Mouse (Mus musculus) MEL (cell line): ENCODE data around the gene Rffl. TPM values are rescaled to one million over a fixed set of nuclear protein-coding genes. Genes with fewer than 3 reads are reported as not detected.

Source experiments
- DNase-seq: peaks from one replicate; pipeline ENCODE4 v3.0.0; 2011; ENCODE audit warnings: low read depth, low spot score
- H3K27ac ChIP-seq: 2 replicates; pipeline ENCODE4 v1.5.1; 2012; ENCODE audit warnings: low read depth, mild to moderate bottlenecking, control low read depth, low read length, moderate library complexity; ENCODE audit not compliant: control insufficient read depth
- H3K27me3 ChIP-seq, 2 experiments: fragments of 150-350 bp in 1 of 2; sonication (generic) in 1 of 2; 2 replicates each; pipeline ENCODE4 v1.6.1; 2012; ENCODE audit warnings: low read length in 2 of 2, mild to moderate bottlenecking in 2 of 2, improper control_type of control experiment in 1 of 2, moderate library complexity in 1 of 2; ENCODE audit not compliant: insufficient read depth in 2 of 2, control insufficient read depth in 1 of 2
- H3K36me3 ChIP-seq, 2 experiments: 2 replicates each; pipeline ENCODE4 v1.6.1; 2012 to 2014; ENCODE audit warnings: low read length in 2 of 2, improper control_type of control experiment in 1 of 2, inconsistent platforms in 1 of 2, mild to moderate bottlenecking in 1 of 2; ENCODE audit not compliant: insufficient read depth in 2 of 2, control insufficient read depth in 1 of 2
- H3K4me1 ChIP-seq, 2 experiments: fragments of 150-350 bp in 1 of 2; sonication (generic) in 1 of 2; 2 replicates each; pipeline ENCODE4 v1.6.1; 2012; ENCODE audit warnings: low read length in 2 of 2, improper control_type of control experiment in 1 of 2, mild to moderate bottlenecking in 1 of 2; ENCODE audit not compliant: insufficient read depth in 2 of 2, control insufficient read depth in 1 of 2
- H3K4me3 ChIP-seq, 2 experiments: fragments of 150-350 bp in 1 of 2; sonication (generic) in 1 of 2; 2 replicates each; pipeline ENCODE4 v1.5.1; 2012; ENCODE audit warnings: low read depth in 2 of 2, low read length in 2 of 2, mild to moderate bottlenecking in 2 of 2, moderate library complexity in 2 of 2, control low read depth in 1 of 2, improper control_type of control experiment in 1 of 2; ENCODE audit not compliant: control insufficient read depth in 1 of 2, insufficient read depth in 1 of 2
- H3K79me2 ChIP-seq: 2 replicates; pipeline ENCODE4 v1.6.1; 2012; ENCODE audit warnings: mild to moderate bottlenecking, low read length, moderate library complexity; ENCODE audit not compliant: control insufficient read depth, poor library complexity, insufficient read depth
- H3K9ac ChIP-seq: 2 replicates; pipeline ENCODE4 v1.6.1; 2012; ENCODE audit warnings: low read depth, mild to moderate bottlenecking, control low read depth, low read length, moderate library complexity; ENCODE audit not compliant: control insufficient read depth, poor library complexity, severe bottlenecking
- H3K9me3 ChIP-seq: fragments of 150-350 bp; sonication (generic); replicated peaks from 2 replicates; pipeline ENCODE4 v1.6.1; 2012; ENCODE audit warnings: mild to moderate bottlenecking, low read length, improper control_type of control experiment, moderate library complexity; ENCODE audit not compliant: insufficient read depth
- BHLHE40 ChIP-seq: IDR thresholded peaks from 2 replicates; pipeline ENCODE4 v1.6.1; 2012; ENCODE audit warnings: low read depth, mild to moderate bottlenecking, inconsistent platforms, low read length, improper control_type of control experiment, borderline replicate concordance
- CHD1 ChIP-seq: IDR thresholded peaks from 2 replicates; pipeline ENCODE4 v1.6.1; 2012; ENCODE audit warnings: low read depth, mild to moderate bottlenecking, inconsistent platforms, low read length, improper control_type of control experiment
- CHD2 ChIP-seq: IDR thresholded peaks from 2 replicates; pipeline ENCODE4 v1.6.1; 2011; ENCODE audit warnings: low read length, improper control_type of control experiment
- CTCF ChIP-seq, 3 experiments: IDR thresholded peaks in 2 of 3; conservative IDR thresholded peaks in 1 of 3; 2 replicates each; pipeline ENCODE4 v1.5.1; 2011 to 2012; ENCODE audit warnings: low read length in 3 of 3, low read depth in 2 of 3, mild to moderate bottlenecking in 2 of 3, improper control_type of control experiment in 1 of 3, inconsistent platforms in 1 of 3, mixed read lengths in 1 of 3, moderate library complexity in 1 of 3; ENCODE audit not compliant: control insufficient read depth in 1 of 3, insufficient read depth in 1 of 3, poor library complexity in 1 of 3, severe bottlenecking in 1 of 3
- E2F4 ChIP-seq: IDR thresholded peaks from 2 replicates; pipeline ENCODE4 v1.6.1; 2011; ENCODE audit warnings: low read depth, low read length, improper control_type of control experiment, borderline replicate concordance
- ELF1 ChIP-seq: IDR thresholded peaks from 2 replicates; pipeline ENCODE4 v1.6.1; 2014; ENCODE audit warnings: low read depth, mild to moderate bottlenecking, inconsistent platforms, low read length, improper control_type of control experiment, moderate library complexity
- EP300 ChIP-seq, 2 experiments: IDR thresholded peaks; 2 replicates each; pipeline ENCODE4 v1.6.1; 2011; ENCODE audit warnings: improper control_type of control experiment in 2 of 2, low read length in 2 of 2, low read depth in 1 of 2, mild to moderate bottlenecking in 1 of 2
- ETS1 ChIP-seq: IDR thresholded peaks from 2 replicates; pipeline ENCODE4 v1.6.1; 2012; ENCODE audit warnings: low read depth, mild to moderate bottlenecking, inconsistent platforms, low read length, improper control_type of control experiment, moderate library complexity
- GABPA ChIP-seq: IDR thresholded peaks from 2 replicates; pipeline ENCODE4 v1.6.1; 2012; ENCODE audit warnings: low read depth, mild to moderate bottlenecking, inconsistent platforms, low read length, improper control_type of control experiment, moderate library complexity
- HCFC1 ChIP-seq: IDR thresholded peaks from 2 replicates; pipeline ENCODE4 v1.6.1; 2012; ENCODE audit warnings: low read depth, mild to moderate bottlenecking, inconsistent platforms, low read length, improper control_type of control experiment, moderate library complexity
- JUND ChIP-seq: IDR thresholded peaks from 2 replicates; pipeline ENCODE4 v1.6.1; 2011; ENCODE audit warnings: low read depth, mild to moderate bottlenecking, improper control_type of control experiment, low read length
- KAT2A ChIP-seq: conservative IDR thresholded peaks from 2 replicates; pipeline ENCODE4 v1.6.1; 2012; ENCODE audit warnings: low read depth, low read length, improper control_type of control experiment, inconsistent platforms
- MAFK ChIP-seq: IDR thresholded peaks from 2 replicates; pipeline ENCODE4 v1.6.1; 2011; ENCODE audit warnings: low read depth, mild to moderate bottlenecking, low read length, improper control_type of control experiment, borderline replicate concordance
- MAX ChIP-seq: IDR thresholded peaks from 2 replicates; pipeline ENCODE4 v1.6.1; 2011; ENCODE audit warnings: low read length, improper control_type of control experiment
- MAZ ChIP-seq: IDR thresholded peaks from 2 replicates; pipeline ENCODE4 v1.6.1; 2012; ENCODE audit warnings: low read depth, mild to moderate bottlenecking, inconsistent platforms, low read length, improper control_type of control experiment
- MEF2A ChIP-seq: IDR thresholded peaks from 2 replicates; pipeline ENCODE4 v1.6.1; 2014; ENCODE audit warnings: low read depth, mild to moderate bottlenecking, inconsistent platforms, low read length, improper control_type of control experiment; ENCODE audit not compliant: poor library complexity, insufficient replicate concordance, severe bottlenecking; ENCODE audit errors: extremely low read depth
- MXI1 ChIP-seq: IDR thresholded peaks from 2 replicates; pipeline ENCODE4 v1.6.1; 2011; ENCODE audit warnings: mild to moderate bottlenecking, low read depth, low read length, improper control_type of control experiment
- MYB ChIP-seq: IDR thresholded peaks from 2 replicates; pipeline ENCODE4 v1.6.1; 2011; ENCODE audit warnings: mild to moderate bottlenecking, low read depth, low read length, improper control_type of control experiment
- MYC ChIP-seq: IDR thresholded peaks from 2 replicates; pipeline ENCODE4 v1.6.1; 2011; ENCODE audit warnings: low read depth, mild to moderate bottlenecking, low read length, improper control_type of control experiment, moderate library complexity
- NELFE ChIP-seq: IDR thresholded peaks from 2 replicates; pipeline ENCODE4 v1.6.1; 2011; ENCODE audit warnings: low read depth, low read length, improper control_type of control experiment
- NRF1 ChIP-seq: IDR thresholded peaks from 2 replicates; pipeline ENCODE4 v1.6.1; 2014; ENCODE audit warnings: low read depth, mild to moderate bottlenecking, inconsistent platforms, low read length, improper control_type of control experiment, moderate library complexity; ENCODE audit not compliant: poor library complexity, insufficient read depth, severe bottlenecking
- POLR2A ChIP-seq, 2 experiments: IDR thresholded peaks; 2 replicates each; pipeline ENCODE4 v1.6.1; 2011 to 2012; ENCODE audit warnings: low read length in 2 of 2, mild to moderate bottlenecking in 2 of 2, control low read depth in 1 of 2, improper control_type of control experiment in 1 of 2, low read depth in 1 of 2, moderate library complexity in 1 of 2; ENCODE audit not compliant: control insufficient read depth in 1 of 2, insufficient read depth in 1 of 2, poor library complexity in 1 of 2
- POLR2AphosphoS2 ChIP-seq: IDR thresholded peaks from 2 replicates; pipeline ENCODE4 v1.6.1; 2011; ENCODE audit warnings: low read length, improper control_type of control experiment
- POLR2AphosphoS5 ChIP-seq: IDR thresholded peaks from 2 replicates; pipeline ENCODE4 v1.6.1; 2012; ENCODE audit warnings: low read depth, borderline replicate concordance, mild to moderate bottlenecking, inconsistent platforms, low read length, moderate library complexity, mixed read lengths
- RAD21 ChIP-seq: IDR thresholded peaks from 2 replicates; pipeline ENCODE4 v1.6.1; 2011; ENCODE audit warnings: mild to moderate bottlenecking, low read depth, low read length, improper control_type of control experiment
- RCOR1 ChIP-seq: IDR thresholded peaks from 2 replicates; pipeline ENCODE4 v1.6.1; 2012; ENCODE audit warnings: low read depth, mild to moderate bottlenecking, inconsistent platforms, low read length, improper control_type of control experiment
- SMC3 ChIP-seq: IDR thresholded peaks from 2 replicates; pipeline ENCODE4 v1.6.1; 2011; ENCODE audit warnings: low read depth, low read length, improper control_type of control experiment
- TAL1 ChIP-seq: IDR thresholded peaks from 2 replicates; pipeline ENCODE4 v1.6.1; 2012; ENCODE audit warnings: mild to moderate bottlenecking, inconsistent platforms, low read length, moderate library complexity, mixed read lengths
- TBP ChIP-seq: IDR thresholded peaks from 2 replicates; pipeline ENCODE4 v1.8.0; 2011; ENCODE audit warnings: low read depth, low read length, improper control_type of control experiment
- TCF12 ChIP-seq: IDR thresholded peaks from 2 replicates; pipeline ENCODE4 v1.6.1; 2014; ENCODE audit warnings: low read depth, mild to moderate bottlenecking, inconsistent platforms, low read length, improper control_type of control experiment, moderate library complexity
- UBTF ChIP-seq: IDR thresholded peaks from 2 replicates; pipeline ENCODE4 v1.6.1; 2012; ENCODE audit warnings: low read depth, mild to moderate bottlenecking, inconsistent platforms, low read length, improper control_type of control experiment, moderate library complexity, borderline replicate concordance; ENCODE audit not compliant: insufficient read depth
- USF1 ChIP-seq: IDR thresholded peaks from 2 replicates; pipeline ENCODE4 v1.6.1; 2014; ENCODE audit warnings: low read depth, mild to moderate bottlenecking, inconsistent platforms, low read length, improper control_type of control experiment, moderate library complexity
- USF2 ChIP-seq, 2 experiments: IDR thresholded peaks; 2 replicates each; pipeline ENCODE4 v1.6.1; 2011 to 2012; ENCODE audit warnings: improper control_type of control experiment in 2 of 2, low read length in 2 of 2, borderline replicate concordance in 1 of 2, inconsistent platforms in 1 of 2, low read depth in 1 of 2, mild to moderate bottlenecking in 1 of 2; ENCODE audit not compliant: insufficient read depth in 1 of 2
- ZC3H11A ChIP-seq: IDR thresholded peaks from 2 replicates; pipeline ENCODE4 v1.6.1; 2012; ENCODE audit warnings: low read depth, mild to moderate bottlenecking, inconsistent platforms, low read length, improper control_type of control experiment
- ZMIZ1 ChIP-seq: IDR thresholded peaks from 2 replicates; pipeline ENCODE4 v1.6.1; 2012; ENCODE audit warnings: low read depth, mild to moderate bottlenecking, inconsistent platforms, low read length, improper control_type of control experiment, moderate library complexity
- ZNF384 ChIP-seq: IDR thresholded peaks from 2 replicates; pipeline ENCODE4 v1.6.1; 2012; ENCODE audit warnings: low read depth, mild to moderate bottlenecking, inconsistent platforms, low read length, improper control_type of control experiment
- polyA plus RNA-seq, 2 experiments: library from polyadenylated mRNA; stranded (reverse) in 1 of 2; unstranded in 1 of 2; fragments of >175 nt in 1 of 2; fragments of >200 nt in 1 of 2; gene quantifications; 2 replicates each; pipeline versions ENCODE4 v1.2.1 to v1.2.4; 2012; ENCODE audit warnings: low replicate concordance in 2 of 2, low read depth in 1 of 2; ENCODE audit not compliant: insufficient read length in 2 of 2, insufficient read depth in 1 of 2, missing spikeins in 1 of 2
- total RNA-seq: library from RNA; depleted of rRNA; stranded (reverse); fragments of 300-350 nt; gene quantifications from 2 replicates; pipeline ENCODE4 v1.2.3, GENCODE M21; 2012; rRNA removed

Gene Rffl
- total RNA-seq (15.5 and 17.8 TPM in 2 replicates), polyA plus RNA-seq (10 to 100 TPM in 1 of 2 experiments, not detected in 1; 15.2 TPM)

DNA sequence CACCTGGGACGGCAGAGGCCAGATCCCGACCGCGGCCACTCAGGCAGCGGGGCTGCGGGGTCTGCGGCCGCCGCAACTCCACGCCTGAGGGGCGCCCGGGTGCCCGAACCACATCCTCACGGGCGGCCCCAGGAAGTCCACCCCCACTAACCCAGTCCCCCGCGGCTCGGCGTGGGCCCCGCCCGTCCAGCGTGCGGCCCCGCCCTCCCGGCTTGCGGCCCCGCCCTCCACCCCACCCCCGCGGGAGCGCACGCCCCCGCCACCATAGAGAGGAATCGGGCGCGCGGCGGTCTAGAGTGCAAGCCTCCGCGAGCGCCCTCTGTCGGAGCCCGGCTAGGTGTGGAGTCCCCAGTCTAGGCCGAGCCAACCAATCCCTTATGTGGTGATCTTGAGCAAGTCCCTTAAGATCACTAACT is at the start of gene Rffl:
Gene Rffl (minus strand): TSS at position 180 of the 416 bp plus-strand sequence.
- H3K27me3 ChIP-seq = no peaks in the 10 kb centered on the region
- H3K9me3 ChIP-seq = no peaks in the 10 kb centered on the region
- peak within 1 kb of the TSS; percentile 85 to 98 for H3K4me3 ChIP-seq
- H3K27ac ChIP-seq = peak within 1 kb of the TSS; percentile 60
- DNase-seq = peak; percentile 98
- peaks cover 17% of the 10 kb centered on the region for H3K79me2 ChIP-seq
- H3K36me3 ChIP-seq = peaks cover 0 to 37% of the 10 kb centered on the region in 2 experiments; a peak in 2 of 4 replicates
- H3K9ac ChIP-seq = peak within 1 kb of the TSS; percentile 88
- H3K4me1 ChIP-seq = peaks cover 7 to 32% of the 10 kb centered on the region in 2 experiments
- TF ChIP-seq TCF12 (0 out of 2 replicates have a peak, but pooled peaks have one; percentile 25), ZNF384 (peak; percentile 34; the same call in 1 of the 2 replicates), ZC3H11A (peak; percentile 38), USF1 (no peak), MXI1 (0 out of 2 replicates have a peak, but pooled peaks have one; percentile 18), USF2 (IDR thresholded peaks at IDR 0.05; ENCODE audit: borderline replicate concordance in 1 of 2, insufficient read depth in 1 of 2, low read depth in 1 of 2, low read length in 2 of 2) (no peak), MAX (0 out of 2 replicates have a peak, but pooled peaks have one; percentile 20), NRF1 (no peak), EP300 (IDR thresholded peaks at IDR 0.05; ENCODE audit: low read depth in 1 of 2, low read length in 2 of 2) (no peak), ZMIZ1 (no peak), TAL1 (no peak), MEF2A (no peak), POLR2AphosphoS2 (no peak), HCFC1 (peak; percentile 84), POLR2AphosphoS5 (no peak), POLR2A (IDR thresholded peaks at IDR 0.05; ENCODE audit: control insufficient read depth in 1 of 2, insufficient read depth in 1 of 2, low read depth in 1 of 2, low read length in 2 of 2, poor library complexity in 1 of 2) (peak; percentile 53 to 72; a peak in 2 of 4 replicates), KAT2A (no peak; the same call in 1 of the 2 replicates), TBP (0 out of 2 replicates have a peak, but pooled peaks have one; percentile 25), ETS1 (no peak), CTCF (IDR thresholded peaks at IDR 0.05 in 2 of 3, conservative IDR thresholded peaks at IDR 0.05 in 1 of 3; ENCODE audit: control insufficient read depth in 1 of 3, insufficient read depth in 1 of 3, low read depth in 2 of 3, low read length in 3 of 3, poor library complexity in 1 of 3, severe bottlenecking in 1 of 3) (peak; percentile 69 to 97 (median 94); a peak in 5 of 6 replicates), JUND (no peak), MAZ (peak; percentile 86; the same call in 1 of the 2 replicates), BHLHE40 (no peak), UBTF (no peak), RCOR1 (no peak), MAFK (no peak), RAD21 (no peak; the same call in 1 of the 2 replicates), MYC (no peak), SMC3 (peak; percentile 63), CHD2 (no peak), E2F4 (no peak), NELFE (peak; percentile 41), ELF1 (no peak; the same call in 1 of the 2 replicates), MYB (no peak), CHD1 (no peak), GABPA (no peak; the same call in 1 of the 2 replicates)
